Mouse (Mus musculus) kidney, embryonic 14.5 days (tissue): ENCODE measurements around the gene Aim2. TPM values are rescaled to one million over a fixed set of nuclear protein-coding genes. Genes with fewer than 3 reads are reported as not detected.

Experiments used
- ATAC-seq: fragments of 200-750 bp; cut with Nextera tagmentation; 2 replicates; pipeline ENCODE4 v1.8.0; 2017; ENCODE audit warnings: moderate number of reproducible peaks, mild to moderate bottlenecking, moderate TSS enrichment, moderate library complexity; ENCODE audit not compliant: low FRiP score, low TSS enrichment
- H3K27ac ChIP-seq: fragments of 300-500 bp; sonication (generic); 2 replicates; pipeline ENCODE4 v1.5.1; 2014; ENCODE audit warnings: low read depth, mild to moderate bottlenecking, low read length, moderate library complexity, mixed read lengths
- H3K27me3 ChIP-seq: fragments of 300-500 bp; sonication (generic); 2 replicates; pipeline ENCODE4 v1.6.1; 2014; ENCODE audit warnings: mild to moderate bottlenecking, low read length; ENCODE audit not compliant: control insufficient read depth, insufficient read depth
- H3K36me3 ChIP-seq: fragments of 300-500 bp; sonication (generic); 2 replicates; pipeline ENCODE4 v1.6.1; 2014; ENCODE audit warnings: low read length, mixed read lengths; ENCODE audit not compliant: control insufficient read depth, insufficient read depth
- H3K4me1 ChIP-seq: fragments of 300-500 bp; sonication (generic); 2 replicates; pipeline ENCODE4 v1.6.1; 2014; ENCODE audit warnings: low read length, mixed read lengths; ENCODE audit not compliant: control insufficient read depth, insufficient read depth
- H3K4me2 ChIP-seq: fragments of 300-500 bp; sonication (generic); replicated peaks from 2 replicates; pipeline ENCODE4 v1.6.1; 2014; ENCODE audit warnings: low read depth, mild to moderate bottlenecking, low read length
- H3K4me3 ChIP-seq: fragments of 300-500 bp; sonication (generic); 2 replicates; pipeline ENCODE4 v1.5.1; 2014; ENCODE audit warnings: mild to moderate bottlenecking, low read length
- H3K9ac ChIP-seq: fragments of 300-500 bp; sonication (generic); 2 replicates; pipeline ENCODE4 v1.6.1; 2014; ENCODE audit warnings: low read depth, mild to moderate bottlenecking, low read length, moderate library complexity
- H3K9me3 ChIP-seq: fragments of 300-500 bp; sonication (generic); 2 replicates; pipeline ENCODE4 v1.6.1; 2016; ENCODE audit warnings: low read length; ENCODE audit not compliant: control insufficient read depth
- WGBS: fragments of 180-500 bp; shearing (Covaris S2); extraction: QIAGEN DNeasy Blood & Tissue Kit; methylation state at CpG from one replicate; pipeline ENCODE4 v1.1.7; 2014; 5-methylcytosine and 5-hydroxymethylcytosine counted together
- polyA plus RNA-seq: library from polyadenylated mRNA; unstranded; fragments of >200 nt; fragmentation: Nextera tagmentation; extraction: Ambion mirVana; gene quantifications from 2 replicates; pipeline ENCODE4 v1.2.1, GENCODE M21; 2014

Gene Aim2
- polyA plus RNA-seq, 1 experiment from 2014 or later: 3.3 TPM

DNA sequence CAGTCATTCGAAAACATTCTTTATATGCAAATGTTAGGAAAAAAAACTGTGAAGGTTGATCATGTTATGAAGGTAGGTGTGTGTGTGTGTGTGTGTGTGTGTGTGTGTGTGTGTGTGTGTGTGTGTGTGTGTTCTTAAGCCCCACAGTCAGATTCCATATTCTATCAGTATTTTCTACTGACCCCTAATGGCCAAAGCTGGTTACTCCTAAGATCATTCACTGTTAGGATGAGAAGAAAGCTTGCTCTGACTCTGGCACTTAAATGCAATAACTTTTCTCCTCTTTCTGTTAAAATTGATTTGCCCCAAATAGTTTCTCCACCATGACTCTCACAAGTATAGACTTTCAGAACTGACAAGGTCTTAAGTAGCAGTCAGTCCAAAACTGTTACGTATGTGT is 6.0 kb downstream of the Aim2 start:
- WGBS: 84% methylated on average over 2 of the region's 2 CpGs
- no peak overlapping the region for H3K27ac ChIP-seq
- no peaks in the 10 kb centered on the region for H3K36me3 ChIP-seq
- H3K4me1 ChIP-seq: no peaks in the 10 kb centered on the region
- ATAC-seq: no peak
- no peaks in the 10 kb centered on the region for H3K9me3 ChIP-seq
- no peak overlapping the region for H3K4me2 ChIP-seq
- no peaks in the 10 kb centered on the region for H3K27me3 ChIP-seq
- H3K9ac ChIP-seq: no peak overlapping the region
- H3K4me3 ChIP-seq: no peak overlapping the region

DNA sequence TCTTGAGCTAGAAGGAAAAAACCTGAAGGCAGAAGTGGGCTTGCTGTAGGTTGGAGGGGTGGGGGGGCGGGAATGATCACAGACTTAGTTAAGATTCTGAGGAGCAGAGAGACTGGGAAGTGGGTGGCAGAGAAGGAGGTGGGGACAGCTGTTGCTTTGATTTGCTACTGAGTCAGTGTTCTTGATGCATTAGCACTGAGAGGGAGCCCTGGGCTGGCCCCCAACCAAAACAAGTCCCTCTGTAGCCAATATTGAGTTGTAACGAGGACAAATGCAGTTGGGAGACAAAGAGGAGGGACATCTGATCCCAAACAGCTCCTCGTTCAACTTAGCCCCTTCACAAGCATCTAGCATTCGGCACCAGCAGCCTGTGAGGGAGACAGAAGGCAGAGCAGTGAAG is 7.1 kb downstream of the Aim2 start:
- H3K9ac ChIP-seq: no peak overlapping the region
- no peak overlapping the region for H3K4me3 ChIP-seq
- 32% methylated on average over 4 of the region's 4 CpGs for WGBS
- H3K9me3 ChIP-seq: no peaks in the 10 kb centered on the region
- H3K36me3 ChIP-seq: no peaks in the 10 kb centered on the region
- H3K27me3 ChIP-seq: no peaks in the 10 kb centered on the region
- ATAC-seq: no peak
- no peak overlapping the region for H3K4me2 ChIP-seq
- H3K27ac ChIP-seq: no peak overlapping the region
- no peaks in the 10 kb centered on the region for H3K4me1 ChIP-seq

DNA sequence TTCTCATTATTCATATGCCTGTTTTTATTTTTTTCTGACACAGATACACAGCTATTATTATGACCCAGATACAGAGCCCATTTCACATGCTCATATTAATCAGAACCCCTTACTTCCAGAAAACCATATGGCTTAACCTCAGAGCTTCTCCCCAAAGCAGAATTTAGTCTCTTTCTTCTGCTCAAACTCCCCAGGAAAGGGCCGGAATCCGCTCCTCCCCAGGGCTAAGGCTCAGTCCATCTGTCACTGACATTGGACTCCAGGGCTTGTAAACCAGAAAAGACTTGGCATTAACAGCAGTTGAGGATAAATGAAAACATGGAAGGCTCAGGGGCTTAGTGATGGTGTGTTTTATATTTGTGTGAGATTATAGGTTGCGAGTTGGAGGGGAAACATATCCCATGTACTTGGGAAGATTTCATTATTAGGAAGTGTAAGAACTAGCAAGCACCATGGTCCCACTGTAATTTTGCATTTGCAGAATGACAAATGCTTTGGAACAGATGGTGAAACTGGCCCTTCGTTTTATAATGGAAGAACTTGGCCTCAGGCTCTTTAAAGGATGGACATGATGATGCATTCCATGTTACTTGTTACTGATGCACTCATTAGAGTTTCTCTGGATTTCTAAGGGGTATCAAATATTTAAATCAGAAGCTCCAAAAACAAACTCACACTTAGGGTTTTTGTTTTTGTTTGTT is 9.1 kb downstream of the Aim2 start:
- no peaks in the 10 kb centered on the region for H3K4me1 ChIP-seq
- H3K9ac ChIP-seq: no peak overlapping the region
- H3K27ac ChIP-seq: no peak overlapping the region
- H3K36me3 ChIP-seq: no peaks in the 10 kb centered on the region
- no peak for ATAC-seq
- WGBS: 77% methylated on average over 4 of the region's 4 CpGs
- no peaks in the 10 kb centered on the region; the same call in 1 of the 2 replicates for H3K27me3 ChIP-seq
- no peaks in the 10 kb centered on the region for H3K9me3 ChIP-seq
- H3K4me3 ChIP-seq: no peak overlapping the region
- no peak overlapping the region for H3K4me2 ChIP-seq

GRCm38 (mm10) chr1:173361651-173362050 is 11.0 kb downstream of the Aim2 start:
- Histone ChIP-seq H3K4me3 (no peak overlapping the region), H3K27me3 (peaks cover 13% of the 10 kb centered on the region), H3K4me2 (no peak overlapping the region), H3K27ac (no peak overlapping the region), H3K36me3 (no peaks in the 10 kb centered on the region), H3K4me1 (0 out of 2 replicates have a peak, but pooled peaks cover 7% of the 10 kb centered on the region), H3K9ac (no peak overlapping the region), H3K9me3 (no peaks in the 10 kb centered on the region)
- peak; percentile 67; the same call in 1 of the 2 replicates for ATAC-seq
- WGBS: 29% methylated on average over 6 of the region's 6 CpGs

DNA sequence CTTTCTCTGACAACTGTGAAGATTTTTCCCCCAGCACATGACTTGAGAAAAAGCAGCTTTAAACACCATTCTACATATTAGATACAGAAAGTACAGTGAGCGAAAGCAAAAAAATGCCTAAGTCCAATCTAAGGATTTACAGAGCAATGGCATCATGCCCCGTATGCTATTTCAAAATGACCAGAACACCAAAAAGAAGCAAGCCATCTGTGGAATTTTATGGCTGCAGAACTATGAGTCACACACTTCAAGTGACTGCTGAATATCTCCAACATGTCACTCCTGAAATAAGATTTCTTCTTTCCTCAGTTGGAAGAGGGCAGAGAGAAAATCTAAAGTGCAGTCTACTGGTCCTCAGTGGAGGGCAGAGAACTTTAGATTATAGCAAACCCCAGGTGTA is 12.8 kb downstream of the Aim2 start:
- H3K27me3 ChIP-seq: peaks cover 30% of the 10 kb centered on the region
- 83% methylated on average over 2 of the region's 2 CpGs for WGBS
- H3K4me1 ChIP-seq: peaks cover 17% of the 10 kb centered on the region; the same call in 1 of the 2 replicates
- no peak for ATAC-seq
- H3K9ac ChIP-seq: no peak overlapping the region
- no peak overlapping the region for H3K4me2 ChIP-seq
- no peaks in the 10 kb centered on the region for H3K36me3 ChIP-seq
- no peaks in the 10 kb centered on the region for H3K9me3 ChIP-seq
- H3K4me3 ChIP-seq: no peak overlapping the region
- H3K27ac ChIP-seq: no peak overlapping the region

DNA sequence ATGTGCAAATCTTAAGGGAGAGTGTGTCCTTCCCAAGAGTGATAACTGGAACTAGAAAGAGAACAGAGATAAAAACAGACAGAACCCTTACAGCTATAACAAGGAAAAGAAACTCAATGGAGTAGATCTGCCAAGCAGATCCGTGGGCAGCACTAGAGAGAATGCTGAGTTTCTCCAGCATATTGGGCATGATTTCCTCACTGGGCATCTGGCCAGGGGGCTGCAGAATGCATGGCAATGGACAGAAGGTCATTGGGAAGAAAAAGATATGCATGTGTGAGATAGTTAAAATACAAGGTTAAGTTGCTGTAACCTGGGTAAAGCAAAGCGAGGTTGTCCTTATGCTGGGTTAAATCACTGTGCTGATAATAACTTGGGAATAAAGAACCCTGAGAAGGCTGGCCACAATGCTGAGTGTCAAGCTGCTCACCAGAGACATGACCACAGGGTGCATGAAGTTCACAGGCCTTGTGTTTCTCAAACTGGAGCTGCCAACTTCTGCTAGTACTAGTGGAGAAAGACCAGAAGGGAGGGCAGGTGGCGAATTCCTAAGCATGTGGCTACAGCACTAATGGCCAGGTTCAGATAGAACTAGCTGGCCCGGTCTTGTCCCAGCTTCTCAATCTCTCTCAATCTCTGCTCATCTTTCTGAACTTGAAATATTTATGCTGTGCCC is 13.6 kb downstream of the Aim2 start:
- no peak for ATAC-seq
- Histone ChIP-seq H3K4me1 (peaks cover 17% of the 10 kb centered on the region; the same call in 1 of the 2 replicates), H3K4me3 (no peak overlapping the region), H3K27me3 (peaks cover 37% of the 10 kb centered on the region), H3K27ac (no peak overlapping the region), H3K9me3 (no peaks in the 10 kb centered on the region), H3K4me2 (no peak overlapping the region), H3K36me3 (no peaks in the 10 kb centered on the region), H3K9ac (no peak overlapping the region)
- 85% methylated on average over 4 of the region's 4 CpGs for WGBS

DNA sequence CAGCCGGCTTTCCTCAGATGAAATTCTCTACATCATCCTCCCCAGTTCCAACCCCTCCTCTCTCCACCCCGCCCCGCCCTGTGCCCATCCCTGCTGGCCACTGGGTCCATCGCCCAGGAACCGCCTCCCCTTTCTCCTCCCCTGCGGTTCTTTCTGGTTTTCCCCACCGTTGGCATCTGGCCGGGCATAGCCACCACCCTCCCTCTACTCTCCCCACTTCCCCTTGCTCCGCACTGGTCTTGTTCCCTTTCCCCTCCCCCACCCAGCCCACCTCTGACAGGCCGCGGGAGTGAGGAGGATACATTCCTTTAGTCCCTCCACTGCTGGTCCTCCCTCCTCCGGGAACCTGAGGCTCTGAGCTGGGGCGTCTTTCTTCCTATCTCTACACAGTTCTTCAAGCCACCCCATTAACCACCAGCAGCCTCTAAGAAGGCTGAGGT is 15.3 kb downstream of the Aim2 start:
- Histone ChIP-seq H3K4me1 (peaks cover 17% of the 10 kb centered on the region; the same call in 1 of the 2 replicates), H3K27me3 (peaks cover 38% of the 10 kb centered on the region), H3K4me2 (peak overlapping the region; percentile 88; the same call in 1 of the 2 replicates), H3K4me3 (no peak overlapping the region; the same call in 1 of the 2 replicates), H3K27ac (no peak overlapping the region), H3K36me3 (no peaks in the 10 kb centered on the region), H3K9ac (no peak overlapping the region), H3K9me3 (no peaks in the 10 kb centered on the region)
- peak; percentile 16; the same call in 1 of the 2 replicates for ATAC-seq
- WGBS: under 1% methylated on average over 12 of the region's 13 CpGs

DNA sequence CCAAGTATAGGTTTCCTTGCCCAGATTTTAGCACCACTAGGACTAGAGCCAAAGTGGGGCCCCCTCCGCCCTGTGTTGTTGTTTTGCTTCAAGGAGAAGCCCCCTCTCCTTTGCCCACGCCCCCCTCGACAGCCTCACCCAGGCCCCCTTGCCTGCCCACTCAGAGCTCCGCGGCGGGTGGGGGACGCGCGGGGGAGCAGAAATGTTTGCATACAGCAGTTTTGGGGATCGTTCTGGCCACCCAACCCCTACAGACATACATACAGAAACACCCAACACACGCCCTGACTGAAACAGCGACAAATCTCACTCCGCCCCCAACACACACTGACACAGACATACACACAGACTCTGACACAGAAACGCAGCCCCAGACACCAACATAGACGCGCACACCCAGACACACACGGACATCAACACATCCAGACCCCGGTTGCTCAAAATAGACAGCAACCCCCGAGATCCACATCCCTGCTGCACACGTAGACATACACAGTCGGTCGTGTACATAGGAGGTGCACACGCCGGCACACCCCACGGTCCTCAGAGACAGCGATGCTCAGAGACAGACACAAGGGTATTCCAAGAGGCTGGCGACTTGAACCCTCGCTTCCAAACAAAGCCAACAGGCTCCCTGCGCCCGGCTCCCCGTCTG is 16.1 kb downstream of the Aim2 start:
- Histone ChIP-seq H3K36me3 (no peaks in the 10 kb centered on the region), H3K4me2 (peak overlapping the region; percentile 88), H3K27ac (no peak overlapping the region), H3K9ac (peak overlapping the region; percentile 53; the same call in 1 of the 2 replicates), H3K9me3 (no peaks in the 10 kb centered on the region), H3K4me3 (peak overlapping the region; percentile 56), H3K27me3 (peaks cover 38% of the 10 kb centered on the region), H3K4me1 (peaks cover 17% of the 10 kb centered on the region; the same call in 1 of the 2 replicates)
- under 1% methylated on average over 30 of the region's 31 CpGs for WGBS
- peak; percentile 1; the same call in 1 of the 2 replicates for ATAC-seq
